Mouse (Mus musculus): ENCODE measurements around the gene Myb. TPM values are rescaled to one million over a fixed set of nuclear protein-coding genes. Genes with fewer than 3 reads are reported as not detected.

Gene Myb
- total and polyA plus RNA-seq, 3 experiments, result 11.1 to 24.0 (median 19.1) TPM

DNA sequence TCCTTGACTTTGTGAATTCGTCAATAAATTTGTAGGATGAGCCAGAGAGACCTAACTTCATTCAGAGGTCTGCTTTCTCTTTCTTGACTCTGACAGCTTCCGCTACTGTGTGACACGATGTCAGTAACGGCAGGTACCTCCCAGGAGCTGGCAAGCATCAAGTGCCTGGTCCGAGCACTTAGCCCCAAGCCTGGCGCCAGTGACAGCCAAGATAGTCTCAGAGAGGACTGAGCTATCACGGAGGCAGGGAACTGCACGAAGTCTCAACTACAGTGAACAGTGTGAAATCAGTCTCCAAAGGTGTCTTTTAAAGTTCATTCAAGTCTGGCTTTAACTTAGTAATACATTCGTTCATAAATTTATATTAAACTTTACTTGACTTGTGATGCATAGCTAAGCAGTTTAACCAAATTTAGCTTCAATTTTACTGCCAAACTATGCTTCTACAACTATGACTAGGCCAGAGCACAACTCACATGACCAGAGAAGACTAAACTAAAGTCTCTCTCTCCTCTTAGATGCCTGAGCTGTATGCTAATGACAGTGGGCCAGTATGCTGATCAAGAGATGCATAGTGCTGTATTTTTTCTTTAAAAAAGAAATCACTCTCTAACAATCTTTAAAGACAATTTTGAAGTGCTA, 29.1 kb upstream of the Myb start (continued):
- TF ChIP-seq KAT2A (IDR thresholded peaks at IDR 0.05; ENCODE audit: insufficient replicate concordance, low read length), result no peak
- TF ChIP-seq MYC (IDR thresholded peaks at IDR 0.05; ENCODE audit: low read depth, low read length), result no peak
- TF ChIP-seq MAZ (IDR thresholded peaks at IDR 0.05; ENCODE audit: low read depth, low read length), result no peak
- TF ChIP-seq TBP (conservative IDR thresholded peaks at IDR 0.05; ENCODE audit: low read depth, low read length), result peak; percentile 18; the same call in 1 of the 2 replicates
- TF ChIP-seq ZKSCAN1 (IDR thresholded peaks at IDR 0.05; ENCODE audit: borderline replicate concordance, low read depth, low read length), result no peak

DNA sequence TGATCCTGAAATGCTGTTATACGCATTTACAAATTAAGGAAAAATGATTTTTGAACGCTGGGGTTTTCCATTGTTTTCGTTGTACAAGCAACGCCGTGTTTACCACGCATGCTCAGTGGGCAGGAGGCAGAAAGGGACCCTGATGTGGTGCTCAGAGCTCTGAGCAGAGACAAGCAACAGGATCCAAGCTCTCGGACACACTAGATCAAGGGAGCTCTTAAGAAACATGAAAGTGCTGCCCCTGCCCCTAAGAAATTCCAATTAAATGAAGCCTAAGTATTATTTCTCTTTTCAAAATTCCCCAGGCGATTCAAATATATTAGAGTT, 28.5 kb upstream of the Myb start:
- Histone ChIP-seq H3K27ac (ENCODE audit: insufficient read depth, low read depth) (peak overlapping the region; percentile 54), H3K4me2 (ENCODE audit: insufficient read depth, low read depth, poor library complexity, severe bottlenecking) (peak overlapping the region; percentile 70; the same call in 1 of the 2 replicates), H3K27me3 (replicated peaks) (no peaks in the 10 kb centered on the region), H3K79me2 (replicated peaks; ENCODE audit: control insufficient read depth, extremely low read depth, insufficient read depth, poor library complexity, severe bottlenecking) (no peaks in the 10 kb centered on the region), H3K4me3 (replicated peaks in 1 of 3; ENCODE audit: low read depth in 2 of 3, low read length in 2 of 3, poor library complexity in 1 of 3) (peak overlapping the region; percentile 49 to 56 (median 50)), H3K36me3 (replicated peaks in 1 of 2; ENCODE audit: control insufficient read depth in 1 of 2, insufficient read depth in 1 of 2, low read length in 1 of 2) (no peaks in the 10 kb centered on the region), H3K9me3 (replicated peaks; ENCODE audit: low read length) (no peaks in the 10 kb centered on the region), H3K4me1 (ENCODE audit: control insufficient read depth in 1 of 2, insufficient read depth in 2 of 2) (peaks cover 23 to 71% of the 10 kb centered on the region in 2 experiments), H3K9ac (ENCODE audit: insufficient read depth, low read depth) (peak overlapping the region; percentile 84)
- in situ Hi-C loops (cut with MboI; ENCODE audit: low pct_ligation_motif_present, low pct_unique_long_range_greater_than_20kb, low sequenced_read_pairs) (loop anchor here (10.0 to 25.0 kb wide), 3 partner anchors 98 to 204 kb away; partner anchors contain the start of gene Hbs1l), dilution Hi-C loops (cut with MboI; ENCODE audit: extremely low pct_ligation_motif_present, extremely low pct_unique_long_range_greater_than_20kb, low sequenced_read_pairs) (no loop called here)
- peak; percentile 18; the same call in 1 of the 2 replicates for TF ChIP-seq POLR2A (IDR thresholded peaks at IDR 0.05; ENCODE audit: low read depth, low read length)
- peak; percentile 79 for TF ChIP-seq NRF1 (IDR thresholded peaks at IDR 0.05; ENCODE audit: low read depth, low read length)
- TF ChIP-seq ELF1 (IDR thresholded peaks at IDR 0.05; ENCODE audit: low read depth, low read length), result no peak
- no peak for TF ChIP-seq BHLHE40 (IDR thresholded peaks at IDR 0.05; ENCODE audit: low read depth, low read length)
- peak; percentile 18; the same call in 1 of the 2 replicates for TF ChIP-seq TBP (conservative IDR thresholded peaks at IDR 0.05; ENCODE audit: low read depth, low read length)
- TF ChIP-seq MXI1 (IDR thresholded peaks at IDR 0.05; ENCODE audit: low read depth, low read length), result no peak
- TF ChIP-seq USF1 (IDR thresholded peaks at IDR 0.05; ENCODE audit: low read depth, low read length), result no peak
- no peak for DNase-seq (ENCODE audit: extremely low read depth)

DNA sequence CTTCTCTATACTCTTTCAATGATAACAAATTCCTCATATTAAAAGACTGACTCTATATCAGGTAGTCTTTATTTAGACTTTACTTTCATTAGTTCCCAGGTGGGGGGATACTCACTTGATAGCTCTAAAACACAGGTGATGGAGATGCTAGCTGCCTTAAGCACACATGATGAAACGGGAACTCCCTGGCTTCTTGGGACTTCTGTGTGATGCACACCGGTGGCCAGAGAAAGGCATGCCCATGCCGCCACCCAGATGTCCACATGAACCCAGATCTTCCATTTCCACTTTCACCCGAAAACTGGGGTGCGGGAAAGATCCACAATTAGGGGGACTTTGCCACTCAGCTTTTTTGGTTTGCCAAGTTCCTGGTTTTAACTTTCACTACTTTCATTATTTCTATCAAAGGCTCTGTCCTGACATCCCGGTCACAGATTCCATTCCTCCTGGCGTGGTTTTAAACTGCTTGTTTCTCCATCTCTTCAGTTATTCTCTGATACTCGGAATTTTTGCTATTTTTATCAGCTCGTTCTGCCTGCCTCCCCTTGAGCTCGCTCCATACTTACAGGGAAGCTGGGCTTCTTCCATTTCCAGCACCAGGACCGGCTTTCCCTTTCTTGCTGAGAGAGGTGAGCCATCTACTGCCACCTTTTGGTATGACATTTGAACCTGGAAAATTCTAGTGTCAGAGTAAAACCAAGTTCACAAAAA, 27.9 kb upstream of the Myb start:
- in situ Hi-C loops (cut with MboI; ENCODE audit: low pct_ligation_motif_present, low pct_unique_long_range_greater_than_20kb, low sequenced_read_pairs), result loop anchor here (10.0 to 25.0 kb wide), 3 partner anchors 99 to 204 kb away; partner anchors contain the start of gene Hbs1l
- H3K36me3 ChIP-seq (replicated peaks in 1 of 2; ENCODE audit: control insufficient read depth in 1 of 2, insufficient read depth in 1 of 2, low read length in 1 of 2), result no peaks in the 10 kb centered on the region
- peaks cover 21 to 67% of the 10 kb centered on the region in 2 experiments for H3K4me1 ChIP-seq (ENCODE audit: control insufficient read depth in 1 of 2, insufficient read depth in 2 of 2)
- peak; percentile 78 for DNase-seq (ENCODE audit: extremely low read depth)
- H3K4me2 ChIP-seq (ENCODE audit: insufficient read depth, low read depth, poor library complexity, severe bottlenecking), result peak overlapping the region; percentile 70
- no peaks in the 10 kb centered on the region for H3K79me2 ChIP-seq (replicated peaks; ENCODE audit: control insufficient read depth, extremely low read depth, insufficient read depth, poor library complexity, severe bottlenecking)
- H3K27ac ChIP-seq (ENCODE audit: insufficient read depth, low read depth), result peak overlapping the region; percentile 54
- no peaks in the 10 kb centered on the region for H3K9me3 ChIP-seq (replicated peaks; ENCODE audit: low read length)
- H3K4me3 ChIP-seq (replicated peaks in 1 of 3; ENCODE audit: low read depth in 2 of 3, low read length in 2 of 3, poor library complexity in 1 of 3), result peak overlapping the region; percentile 49 to 56 (median 50)
- H3K9ac ChIP-seq (ENCODE audit: insufficient read depth, low read depth), result peak overlapping the region; percentile 84
- no peaks in the 10 kb centered on the region for H3K27me3 ChIP-seq (replicated peaks)
- dilution Hi-C loops (cut with MboI; ENCODE audit: extremely low pct_ligation_motif_present, extremely low pct_unique_long_range_greater_than_20kb, low sequenced_read_pairs), result no loop called here
- no peak for TF ChIP-seq BHLHE40 (IDR thresholded peaks at IDR 0.05; ENCODE audit: low read depth, low read length)
- TF ChIP-seq USF1 (IDR thresholded peaks at IDR 0.05; ENCODE audit: low read depth, low read length), result no peak
- TF ChIP-seq ZNF384 (IDR thresholded peaks at IDR 0.05; ENCODE audit: low read depth, low read length), result no peak
- TF ChIP-seq ETS1 (conservative IDR thresholded peaks at IDR 0.05; ENCODE audit: low read depth, low read length), result peak; percentile 10; the same call in 1 of the 2 replicates
- TF ChIP-seq TCF12 (IDR thresholded peaks at IDR 0.05; ENCODE audit: low read depth, low read length), result peak; percentile 35; the same call in 1 of the 2 replicates
- peak; percentile 62; the same call in 1 of the 2 replicates for TF ChIP-seq MXI1 (IDR thresholded peaks at IDR 0.05; ENCODE audit: low read depth, low read length)
- TF ChIP-seq MAFK (IDR thresholded peaks at IDR 0.05; ENCODE audit: insufficient replicate concordance, low read length), result no peak
- TF ChIP-seq NELFE (IDR thresholded peaks at IDR 0.05; ENCODE audit: low read depth, low read length), result no peak
- no peak for TF ChIP-seq PAX5 (IDR thresholded peaks at IDR 0.05; ENCODE audit: low read length)
- TF ChIP-seq CTCF (conservative IDR thresholded peaks at IDR 0.05 in 1 of 2, IDR thresholded peaks at IDR 0.05 in 1 of 2; ENCODE audit: low read depth in 2 of 2, low read length in 2 of 2), result peak in 1 of 2 experiments; percentile 91; a peak in 3 of 4 replicates
- peak; percentile 71; the same call in 1 of the 2 replicates for TF ChIP-seq MYC (IDR thresholded peaks at IDR 0.05; ENCODE audit: low read depth, low read length)
- no peak for TF ChIP-seq TBP (conservative IDR thresholded peaks at IDR 0.05; ENCODE audit: low read depth, low read length)
- TF ChIP-seq SMC3 (IDR thresholded peaks at IDR 0.05; ENCODE audit: low read depth, low read length), result peak; percentile 88
- no peak for TF ChIP-seq E2F4 (IDR thresholded peaks at IDR 0.05; ENCODE audit: insufficient replicate concordance, low read depth, low read length)
- TF ChIP-seq MAZ (IDR thresholded peaks at IDR 0.05; ENCODE audit: low read depth, low read length), result 0 out of 2 replicates have a peak, but pooled peaks have one; percentile 26
- peak; percentile 50 for TF ChIP-seq IRF4 (IDR thresholded peaks at IDR 0.05; ENCODE audit: low read depth, low read length)
- no peak for TF ChIP-seq JUN (IDR thresholded peaks at IDR 0.05; ENCODE audit: insufficient read depth, low read depth, low read length)
- TF ChIP-seq RCOR1 (conservative IDR thresholded peaks at IDR 0.05; ENCODE audit: low read depth, low read length), result no peak
- peak; percentile 90 for TF ChIP-seq RAD21 (IDR thresholded peaks at IDR 0.05; ENCODE audit: low read depth, low read length)
- TF ChIP-seq POLR2A (IDR thresholded peaks at IDR 0.05; ENCODE audit: low read depth, low read length), result no peak; the same call in 1 of the 2 replicates
- TF ChIP-seq HCFC1 (IDR thresholded peaks at IDR 0.05; ENCODE audit: low read depth, low read length), result 0 out of 2 replicates have a peak, but pooled peaks have one; percentile 18
- TF ChIP-seq NRF1 (IDR thresholded peaks at IDR 0.05; ENCODE audit: low read depth, low read length), result no peak
